Mouse (Mus musculus) embryonic fibroblast, embryonic 13.5 days (primary cell): ENCODE results near the gene Iqcc.

Experiments used
- CTCF ChIP-seq: IDR thresholded peaks from 2 replicates; pipeline ENCODE4 v1.5.1; 2011; ENCODE audit warnings: mild to moderate bottlenecking, control low read depth, low read length, moderate library complexity, borderline replicate concordance; ENCODE audit not compliant: insufficient read depth
- POLR2A ChIP-seq: IDR thresholded peaks from 2 replicates; pipeline ENCODE4 v1.6.1; 2011; ENCODE audit warnings: low read depth, mild to moderate bottlenecking, control low read depth, low read length, moderate library complexity

- TF ChIP-seq CTCF (no peak), POLR2A (no peak)
Measured at GRCm38 (mm10) chr4:129585773-129586172, 33.1 kb downstream of the Iqcc start.
